Mouse (Mus musculus): ENCODE results near the gene Rfx7.

Rfx7 gene

DNA sequence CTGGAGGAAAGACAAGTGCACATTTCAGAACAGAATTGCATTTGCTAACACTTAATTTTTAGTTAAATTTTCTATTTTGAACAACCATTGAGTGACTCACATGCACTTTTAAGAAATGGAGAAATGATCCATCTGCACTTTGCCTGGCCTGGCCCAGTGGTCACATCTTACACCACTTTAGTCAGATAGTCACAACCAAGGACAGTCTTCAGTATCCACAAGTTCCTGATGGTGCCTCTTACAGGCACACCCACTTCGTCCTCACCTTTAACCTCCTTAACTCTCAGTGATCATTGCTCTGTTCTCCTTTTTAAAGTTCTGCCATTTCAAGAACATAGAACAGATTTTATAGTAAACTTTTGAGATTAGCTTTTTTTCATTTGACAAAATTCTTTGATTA is 26.7 kb downstream of the Rfx7 start:
- no peak for DNase-seq

DNA sequence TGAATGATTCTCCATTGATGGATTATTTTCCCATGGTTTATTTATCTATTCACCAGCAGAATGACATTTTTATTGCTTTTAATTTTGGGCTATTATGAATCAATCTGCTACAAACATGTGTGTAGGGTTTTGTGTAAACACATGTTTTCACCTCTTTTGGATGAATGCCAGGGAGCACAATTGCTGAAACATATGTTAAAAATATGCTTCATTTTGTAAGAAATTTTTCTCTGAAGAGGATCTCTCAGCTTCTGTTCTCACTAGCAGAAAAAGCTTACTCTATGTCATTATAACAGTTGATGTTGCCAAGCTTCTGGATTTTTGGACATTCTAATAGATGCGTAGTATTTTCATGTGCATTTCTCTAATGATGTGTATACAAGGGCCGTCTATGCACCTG is 28.3 kb downstream of the Rfx7 start:
- DNase-seq: no peak

GRCm38 (mm10) chr9:72563277-72563676 is 31.2 kb downstream of the Rfx7 start:
- no peak for DNase-seq

DNA sequence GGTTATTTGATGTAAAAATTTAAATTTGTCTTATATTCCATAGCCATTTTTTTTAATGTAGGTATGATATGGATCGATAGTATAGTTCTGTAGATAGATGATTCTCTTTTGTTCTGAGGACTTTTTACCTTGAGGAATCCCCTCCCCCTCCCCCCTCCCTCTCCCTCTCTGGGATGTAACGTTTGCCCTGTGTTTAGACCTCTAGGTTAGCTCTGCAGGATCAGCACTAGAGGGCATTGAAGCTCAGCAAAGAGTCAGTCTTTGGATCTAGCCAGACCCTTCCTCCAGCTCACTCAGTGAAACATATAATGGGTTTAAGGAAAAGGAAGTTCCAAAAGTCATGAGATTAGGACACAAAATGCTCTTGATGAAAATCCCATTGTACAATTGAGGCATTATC is 35.1 kb downstream of the Rfx7 start:
- no peak for DNase-seq

- no peak for DNase-seq
Measured at GRCm38 (mm10) chr9:72580216-72580615, 48.2 kb downstream of the Rfx7 start.

GRCm38 (mm10) chr9:72590861-72591260 is 58.8 kb downstream of the Rfx7 start:
- no peak for DNase-seq

- DNase-seq: no peak
Measured at GRCm38 (mm10) chr9:72592016-72592415, 60.0 kb downstream of the Rfx7 start.

GRCm38 (mm10) chr9:72594656-72595055 is 62.6 kb downstream of the Rfx7 start:
- peak; percentile 24 for DNase-seq

DNA sequence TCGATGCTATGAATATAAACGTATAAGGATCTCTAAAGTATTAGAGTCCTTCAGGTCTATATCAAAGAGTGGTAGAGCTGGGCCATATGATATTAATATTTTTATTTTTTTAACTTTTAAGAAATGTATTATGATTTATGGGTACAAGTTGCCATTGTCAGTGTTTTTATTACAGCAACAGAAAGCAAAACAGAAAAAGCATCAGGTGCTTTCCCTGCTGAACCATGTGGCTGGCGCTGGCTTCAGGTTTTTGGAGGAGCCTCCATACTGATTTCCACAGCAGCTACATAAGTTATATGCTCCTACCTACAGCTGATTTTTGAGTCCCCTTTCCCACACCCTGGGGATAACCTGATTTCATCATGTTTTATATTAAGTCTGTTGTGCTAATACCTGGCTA is 68.1 kb downstream of the Rfx7 start:
- no peak for DNase-seq

- DNase-seq: no peak
Measured at GRCm38 (mm10) chr9:72609771-72610170, 77.7 kb downstream of the Rfx7 start.

DNA sequence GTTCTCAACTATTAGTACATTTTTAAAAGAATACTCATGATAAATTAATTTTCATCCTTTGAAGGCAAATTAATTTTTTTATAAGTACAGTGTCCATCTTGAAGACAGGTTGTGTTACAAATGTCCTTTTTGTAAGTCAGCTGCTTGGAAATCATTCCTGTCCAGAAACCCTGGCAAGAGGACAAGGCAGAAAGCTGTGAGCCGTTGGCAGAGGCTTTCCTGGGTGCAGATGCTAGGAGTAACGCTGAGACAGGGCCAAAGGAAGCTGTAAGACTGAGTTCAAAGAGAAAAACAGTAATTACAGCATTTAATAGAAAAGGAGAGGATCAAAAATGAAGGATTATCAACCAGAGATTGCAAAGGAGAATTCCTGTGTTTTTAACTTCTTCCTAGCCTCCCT is 81.8 kb downstream of the Rfx7 start:
- no peak for DNase-seq

DNA sequence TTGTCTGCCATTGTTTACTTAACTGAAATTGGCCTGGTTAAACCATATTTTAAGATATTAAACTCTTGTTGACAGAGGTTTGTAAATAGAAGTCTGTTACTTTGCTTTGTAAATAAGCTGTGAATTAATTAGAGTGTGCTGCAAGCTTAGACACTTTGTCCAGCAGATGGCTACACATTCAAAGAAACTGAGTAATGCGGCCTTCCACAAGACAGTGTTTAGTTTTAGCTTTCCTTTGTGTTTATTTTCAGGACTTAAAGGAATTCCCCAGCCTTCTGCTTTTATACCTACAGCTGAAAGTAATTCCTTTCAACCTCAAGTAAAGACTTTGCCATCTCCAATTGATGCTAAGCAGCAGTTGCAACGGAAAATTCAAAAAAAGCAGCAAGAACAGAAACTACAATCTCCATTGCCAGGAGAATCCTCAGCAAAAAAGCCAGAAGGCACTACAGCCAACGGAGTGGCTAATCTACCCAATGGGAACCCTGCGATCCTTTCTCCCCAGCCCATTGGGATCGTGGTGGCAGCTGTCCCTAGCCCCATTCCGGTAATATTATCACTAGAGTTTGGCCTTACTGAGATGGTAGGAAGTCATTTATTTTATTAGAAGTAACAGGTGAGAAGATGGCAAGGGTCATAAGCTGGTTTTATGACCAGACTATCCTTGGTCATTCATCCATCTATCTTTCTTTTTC is 82.9 kb downstream of the Rfx7 start:
- no peak for DNase-seq

- no peak for DNase-seq
Measured at GRCm38 (mm10) chr9:72618037-72618436, 86.0 kb downstream of the Rfx7 start.

DNA sequence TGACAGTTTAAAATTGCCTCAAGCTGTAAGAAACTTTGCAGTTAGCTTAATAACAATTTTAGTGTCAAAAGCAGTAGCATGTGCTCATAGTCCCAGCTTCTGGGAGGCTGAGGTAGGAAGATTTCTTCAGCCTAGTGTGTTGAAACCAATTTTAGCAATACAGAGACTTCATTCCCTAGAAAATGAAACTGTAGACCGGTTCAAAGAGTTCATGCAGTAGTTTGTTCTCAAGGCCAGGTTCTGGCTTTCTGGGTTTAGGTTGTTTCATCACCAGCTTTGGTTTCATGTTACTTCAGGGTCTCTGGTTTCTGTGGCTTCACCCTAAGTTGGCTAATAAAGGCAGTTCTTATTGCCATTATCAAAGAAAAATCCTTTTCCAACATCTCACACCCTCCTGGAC is 91.6 kb downstream of the Rfx7 start:
- DNase-seq: no peak

- no peak for DNase-seq
Measured at GRCm38 (mm10) chr9:72627598-72627997, 95.6 kb downstream of the Rfx7 start.

- DNase-seq: peak; percentile 44
Measured at GRCm38 (mm10) chr9:72628591-72628990, 96.6 kb downstream of the Rfx7 start.

GRCm38 (mm10) chr9:72632198-72632597 is 100.2 kb downstream of the Rfx7 start:
- DNase-seq: no peak

DNA sequence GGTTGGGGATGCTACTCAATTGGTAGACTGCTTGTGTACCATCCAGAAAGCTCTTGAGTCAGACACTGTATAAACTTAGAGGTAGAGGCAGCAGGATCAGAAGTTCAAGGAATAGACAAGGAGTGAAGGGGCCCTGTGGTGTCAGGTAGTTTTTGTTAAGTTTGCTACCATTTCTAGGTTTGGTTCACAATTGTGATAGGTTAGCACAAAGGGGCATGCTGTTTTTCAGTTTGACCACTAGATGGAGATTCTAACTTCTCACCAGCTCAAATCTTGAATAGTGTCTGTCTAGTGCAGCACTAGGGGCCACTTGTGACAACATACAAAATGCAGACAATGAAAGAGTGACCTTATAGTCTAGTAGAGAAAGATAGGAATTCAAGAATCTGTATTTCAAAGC is 103.1 kb downstream of the Rfx7 start:
- peak; percentile 72 for DNase-seq

DNA sequence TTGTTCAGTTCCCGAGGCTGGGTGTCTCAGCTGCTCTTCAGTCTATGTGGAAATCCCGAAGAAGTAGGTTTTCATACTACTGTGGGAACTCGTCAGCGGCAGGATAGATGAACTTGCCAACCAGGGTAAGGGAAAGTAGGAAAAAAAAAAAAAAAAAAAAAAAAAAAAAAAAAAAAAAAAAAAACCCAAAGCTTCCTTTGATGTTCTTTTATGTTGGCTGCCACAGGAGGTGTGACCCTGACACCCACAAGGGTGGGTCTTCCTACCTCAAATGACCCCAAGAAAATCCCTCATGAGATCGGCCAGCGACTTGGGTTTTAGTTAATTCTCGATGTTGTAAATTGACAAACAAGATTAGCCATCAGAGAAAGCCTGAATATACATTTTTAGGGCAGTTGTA is 104.5 kb downstream of the Rfx7 start:
- no peak for DNase-seq

GRCm38 (mm10) chr9:72637243-72637642 is 105.2 kb downstream of the Rfx7 start:
- no peak for DNase-seq

GRCm38 (mm10) chr9:72638951-72639842 is 107.2 kb downstream of the Rfx7 start:
- DNase-seq: peak; percentile 84

- DNase-seq: peak; percentile 95
Measured at GRCm38 (mm10) chr9:72639843-72640621, 108.0 kb downstream of the Rfx7 start.

- DNase-seq: no peak
Measured at GRCm38 (mm10) chr9:72640642-72641041, 108.6 kb downstream of the Rfx7 start.
